Mouse (Mus musculus): ENCODE data around the gene Mmgt2.

DNA sequence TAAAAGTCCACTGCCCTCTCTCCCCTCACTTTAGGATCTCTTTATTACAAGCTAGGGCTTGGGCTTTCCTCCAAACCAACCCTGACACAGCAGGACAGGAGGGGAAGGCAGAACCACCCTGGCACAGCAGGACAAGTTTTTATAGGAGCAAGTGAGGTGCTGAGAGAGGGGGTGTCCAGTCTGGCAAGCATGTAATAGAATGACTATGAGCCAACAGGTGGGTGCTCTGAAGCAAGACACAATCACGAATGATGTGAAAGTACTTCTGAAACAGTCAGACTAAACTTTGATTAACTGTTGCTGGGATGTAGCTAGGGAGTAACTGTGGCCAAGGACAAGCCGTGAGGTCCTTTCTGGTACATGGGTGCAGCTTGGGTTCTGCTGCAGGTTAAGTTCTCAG, 57.7 kb downstream of the Mmgt2 start:
- TF ChIP-seq CTCF (IDR thresholded peaks at IDR 0.05; ENCODE audit: borderline replicate concordance, control insufficient read depth, extremely low read depth, insufficient read depth, low read length, poor library complexity) (no peak), POLR2A (IDR thresholded peaks at IDR 0.05; ENCODE audit: control insufficient read depth, extremely low read depth, insufficient read depth, low read length, poor library complexity) (no peak)

All from thymus, adult 2 months (tissue).